Mouse (Mus musculus): ENCODE measurements around the gene Olfr1112.
"Not testable (repeated sequence)": the region's sequence is repeated elsewhere in the genome, so short reads cannot be mapped to it uniquely, and the experiment has no call there.

- not testable (repeated sequence) for TF ChIP-seq CTCF (IDR thresholded peaks at IDR 0.05; ENCODE audit: control insufficient read depth, insufficient read depth, insufficient replicate concordance, low read depth, low read length); POLR2A (IDR thresholded peaks at IDR 0.05; ENCODE audit: control insufficient read depth, low read depth, low read length)
Observed at GRCm38 (mm10) chr2:87167731-87168130, 19.9 kb upstream of the Olfr1112 start.

Data from testis, adult 2 months (tissue).